Mouse (Mus musculus) thymus, postnatal 14 days (tissue): ENCODE results near the gene Gnmt.

Experiments used
- DNase-seq: peaks from one replicate; pipeline ENCODE4 v3.0.0; 2021

The Gnmt gene

GRCm38 (mm10) chr17:46702100-46702499 is 26.9 kb downstream of the Gnmt start:
- DNase-seq, result no peak

GRCm38 (mm10) chr17:46701489-46701888 is 27.5 kb downstream of the Gnmt start:
- no peak for DNase-seq

GRCm38 (mm10) chr17:46699912-46700311 is 29.1 kb downstream of the Gnmt start:
- no peak for DNase-seq

- DNase-seq, result no peak
Observed at GRCm38 (mm10) chr17:46699245-46699644, 29.7 kb downstream of the Gnmt start.

- no peak for DNase-seq
Observed at GRCm38 (mm10) chr17:46698515-46698914, 30.5 kb downstream of the Gnmt start.

- no peak for DNase-seq
Observed at GRCm38 (mm10) chr17:46694517-46695063, 34.4 kb downstream of the Gnmt start.

GRCm38 (mm10) chr17:46691390-46691789 is 37.6 kb downstream of the Gnmt start:
- no peak for DNase-seq

GRCm38 (mm10) chr17:46690665-46691064 is 38.3 kb downstream of the Gnmt start:
- DNase-seq, result no peak

GRCm38 (mm10) chr17:46685913-46686312 is 43.1 kb downstream of the Gnmt start:
- DNase-seq, result no peak

GRCm38 (mm10) chr17:46682654-46683389 is 46.1 kb downstream of the Gnmt start:
- DNase-seq, result peak; percentile 25

- no peak for DNase-seq
Observed at GRCm38 (mm10) chr17:46681466-46682118, 47.4 kb downstream of the Gnmt start.

GRCm38 (mm10) chr17:46680760-46681373 is 48.1 kb downstream of the Gnmt start, which contains the start of gene Klhdc3:
Klhdc3 (minus strand) TSS chr17:46680914.
- DNase-seq, result peak; percentile 99

GRCm38 (mm10) chr17:46679843-46680759 is 48.9 kb downstream of the Gnmt start:
- peak; percentile 60 for DNase-seq

- no peak for DNase-seq
Observed at GRCm38 (mm10) chr17:46678911-46679310, 50.1 kb downstream of the Gnmt start.

- no peak for DNase-seq
Observed at GRCm38 (mm10) chr17:46678416-46678815, 50.6 kb downstream of the Gnmt start, which contains the start of gene Mea1. Mea1 (plus strand) TSS chr17:46678793.
